Mouse (Mus musculus): Measurements from ENCODE around the gene Gna11.

- TF ChIP-seq CTCF (IDR thresholded peaks at IDR 0.05; ENCODE audit: insufficient read depth, low read depth, low read length) = no peak
- no peak for TF ChIP-seq POLR2A (IDR thresholded peaks at IDR 0.05; ENCODE audit: insufficient read depth, low read depth, low read length)
These were observed 48.9 kb upstream of the Gna11 start for GRCm38 (mm10) chr10:81593935-81594334.
